Mouse (Mus musculus): Measurements from ENCODE around the gene Gm21870. TPM values are rescaled to one million over a fixed set of nuclear protein-coding genes. Genes with fewer than 3 reads are reported as not detected.

Gene Gm21870
- 1 to 10 TPM; 1.1 to 8.8 TPM for polyA plus RNA-seq (2017; shearing (Covaris generic))

DNA sequence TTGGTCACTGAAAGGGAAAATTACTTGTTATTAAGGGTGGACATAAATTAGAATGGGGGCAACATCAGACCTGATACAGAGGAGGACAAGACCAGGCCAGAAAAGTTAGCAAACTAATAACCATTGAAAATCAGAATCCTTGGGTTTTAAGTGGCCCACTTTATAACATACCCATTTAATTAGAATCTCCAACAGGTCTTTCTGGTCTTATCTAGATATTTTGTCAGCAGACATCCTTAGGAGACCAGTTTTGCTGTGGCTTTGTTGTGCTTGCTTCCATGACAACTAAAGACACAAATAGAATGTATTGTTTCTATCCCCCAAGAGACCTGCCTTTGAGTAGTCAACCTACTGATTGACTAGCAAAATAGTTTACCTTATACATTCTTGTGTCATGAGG is at the start of gene Gm21870:
Gene Gm21870 (minus strand): TSS at position 101 of the 400 bp plus-strand sequence.

GRCm38 (mm10) chrX:33956440-33956839 is 30.2 kb downstream of the Gm21870 start, which contains the start of gene Btbd35f6:
Gene Btbd35f6 (minus strand): TSS chrX:33956540.

Other genes starting within 250 kb of the Gm21870 start
- gene Btbd35f6, start 30.3 kb downstream of the Gm21870 start, polyA plus RNA-seq (2017; shearing (Covaris generic)) = not detected
- gene Btbd35f9, start 174.7 kb upstream of the Gm21870 start, polyA plus RNA-seq (2017; shearing (Covaris generic)) = not detected

Data from inflammation-experienced regulatory T-cells (primary cell).